In the genomic region with DNA sequence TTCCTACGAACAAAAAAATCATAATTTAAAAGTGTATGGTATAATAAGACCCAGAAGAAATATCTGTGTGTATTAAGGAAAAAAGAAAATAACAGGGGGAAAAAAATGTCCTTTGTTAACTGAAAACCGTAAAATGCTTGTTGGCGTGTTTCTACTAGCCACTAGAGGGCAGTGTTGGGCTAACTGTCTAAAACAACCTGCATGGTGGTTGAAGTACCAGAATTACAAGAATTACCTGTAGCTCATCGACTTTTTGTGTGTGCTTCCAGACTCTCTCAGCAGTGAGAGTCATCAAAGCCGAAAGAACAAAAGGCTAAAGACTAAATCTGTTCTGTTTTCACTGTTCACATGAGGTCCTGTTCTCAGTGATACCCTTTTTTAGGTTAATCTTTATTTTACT, we compare ENCODE assay signal across 9 mouse cellular contexts. TPM values are rescaled to one million over a fixed set of nuclear protein-coding genes. Genes with fewer than 3 reads are reported as not detected.
DNase-seq lines count a peak whose midpoint lies in the region; ATAC-seq lines count a peak whose summit lies in the region.
"Had no signal": no experiment of that assay in that cellular context is flagged by ENCODE, and none has a peak within 500 bp of the region (broad histone marks: within the 10 kb centered on the region; RNA-seq: fewer than 3 reads in every experiment).

No protein-coding gene starts in this region.

- peak; percentile 63; the same call in 1 of the 2 replicates for ATAC-seq in common myeloid progenitor, adult 5-6 weeks (replicated peaks; ENCODE audit: low read depth, poor library complexity, severe bottlenecking)
- peak; percentile 56; the same call in 1 of the 2 replicates for ATAC-seq in hindbrain, embryonic 15.5 days (ENCODE audit: low FRiP score, low read depth)
- ATAC-seq in megakaryocyte-erythroid progenitor cell, adult 5-6 weeks (replicated peaks; ENCODE audit: low FRiP score, low TSS enrichment, poor library complexity, severe bottlenecking), result peak; percentile 82

- 26% methylated on average over 5 of the region's 5 CpGs for WGBS in hindbrain, embryonic 15.5 days

- H3K4me3 ChIP-seq in hindbrain, embryonic 15.5 days, result no peak overlapping the region
- H3K4me3 ChIP-seq: limb, embryonic 12.5 days had no signal

- H3K9me3 ChIP-seq in hindbrain, embryonic 15.5 days, result no peaks in the 10 kb centered on the region
- H3K9me3 ChIP-seq: limb, embryonic 12.5 days had no signal

- peak; percentile 48 for DNase-seq in cerebellum, adult 8-10 months
- no peak for DNase-seq in cerebellum, adult 11-12 months
- peak; percentile 60 to 62 for DNase-seq in right cerebral cortex, postnatal 10 days (ENCODE audit: low spot score in 2 of 2)
- no peak for DNase-seq in right cerebral cortex, postnatal 25 days
- DNase-seq in thymus, postnatal 4 days, result peak; percentile 54

- H3K27me3 ChIP-seq in hindbrain, embryonic 15.5 days, result no peaks in the 10 kb centered on the region
- H3K27me3 ChIP-seq: limb, embryonic 12.5 days had no signal

- no peaks in the 10 kb centered on the region for H3K4me1 ChIP-seq in hindbrain, embryonic 15.5 days (replicated peaks)
- H3K4me1 ChIP-seq: limb, embryonic 12.5 days had no signal

- H3K27ac ChIP-seq in hindbrain, embryonic 15.5 days (replicated peaks), result no peak overlapping the region
- H3K27ac ChIP-seq: limb, embryonic 12.5 days had no signal

- no peak overlapping the region for H3K9ac ChIP-seq in hindbrain, embryonic 15.5 days
- H3K9ac ChIP-seq: limb, embryonic 12.5 days had no signal

- H3K4me2 ChIP-seq in hindbrain, embryonic 15.5 days, result no peak overlapping the region
- H3K4me2 ChIP-seq: limb, embryonic 12.5 days had no signal

- H3K36me3 ChIP-seq in hindbrain, embryonic 15.5 days, result no peaks in the 10 kb centered on the region
- H3K36me3 ChIP-seq: limb, embryonic 12.5 days had no signal

RNA-seq across cellular contexts. Expression of a gene that starts 20.6 kb away (rescaled TPM):
- 19.7 and 25.8 TPM in 2 replicates for total RNA-seq in common myeloid progenitor, adult 5-6 weeks (2017)
- polyA plus RNA-seq in hindbrain, embryonic 15.5 days (2015; fragmentation: Nextera tagmentation; extraction: Ambion mirVana), result 37.4 and 39.4 TPM in 2 replicates
- 33.5 and 43.6 TPM in 2 replicates for total RNA-seq in megakaryocyte-erythroid progenitor cell, adult 5-6 weeks (2014; fragmentation: Nextera tagmentation)
- 17.1 and 17.7 TPM in 2 replicates for total RNA-seq in megakaryocyte-erythroid progenitor cell, adult 5-6 weeks (2017)

Comparison
In these comparisons a context has a peak if more than half of its experiments do, and no peak if none do; other contexts are left out.
1. DNase-seq: peak in cerebellum, adult 8-10 months (single experiment), right cerebral cortex, postnatal 10 days (2 of 2) and thymus, postnatal 4 days (single experiment); none in cerebellum, adult 11-12 months (single experiment) and right cerebral cortex, postnatal 25 days (single experiment).
2. Peak in every context shown above with its lines, with median percentiles within 50 percentile points of each other: ATAC-seq.